Mouse (Mus musculus) midbrain, embryonic 11.5 days (tissue): ENCODE results near the gene Art4. TPM values are rescaled to one million over a fixed set of nuclear protein-coding genes. Genes with fewer than 3 reads are reported as not detected.

Source experiments
- ATAC-seq: fragments of 200-750 bp; cut with Nextera tagmentation; 2 replicates; pipeline ENCODE4 v1.8.0; 2017; ENCODE audit warnings: moderate TSS enrichment, moderate library complexity; ENCODE audit not compliant: low FRiP score
- DNase-seq: peaks from one replicate; pipeline ENCODE4 v3.0.0; 2015; ENCODE audit warnings: low spot score; ENCODE audit errors: missing footprints
- H3K27ac ChIP-seq: fragments of 300-500 bp; sonication (generic); 2 replicates; pipeline ENCODE4 v1.5.1; 2014; ENCODE audit warnings: low read depth, low read length
- H3K27me3 ChIP-seq: fragments of 300-500 bp; sonication (generic); 2 replicates; pipeline ENCODE4 v1.6.1; 2014; ENCODE audit warnings: mild to moderate bottlenecking, low read length, moderate library complexity, mixed read lengths; ENCODE audit not compliant: control insufficient read depth, insufficient read depth
- H3K36me3 ChIP-seq: fragments of 300-500 bp; sonication (generic); 2 replicates; pipeline ENCODE4 v1.6.1; 2014; ENCODE audit warnings: mild to moderate bottlenecking, low read length, moderate library complexity, mixed read lengths; ENCODE audit not compliant: control insufficient read depth, insufficient read depth
- H3K4me1 ChIP-seq: fragments of 300-500 bp; sonication (generic); 2 replicates; pipeline ENCODE4 v1.6.1; 2014; ENCODE audit warnings: low read length; ENCODE audit not compliant: control insufficient read depth, insufficient read depth
- H3K4me2 ChIP-seq: fragments of 300-500 bp; sonication (generic); 2 replicates; pipeline ENCODE4 v1.6.1; 2014; ENCODE audit warnings: mild to moderate bottlenecking, moderate library complexity
- H3K4me3 ChIP-seq: fragments of 300-500 bp; sonication (generic); 2 replicates; pipeline ENCODE4 v1.5.1; 2014; ENCODE audit warnings: low read depth, low read length
- H3K9ac ChIP-seq: fragments of 300-500 bp; sonication (generic); 2 replicates; pipeline ENCODE4 v1.6.1; 2014; ENCODE audit warnings: low read length
- H3K9me3 ChIP-seq: fragments of 300-500 bp; sonication (generic); 2 replicates; pipeline ENCODE4 v1.6.1; 2016; ENCODE audit warnings: low read length; ENCODE audit not compliant: control insufficient read depth
- WGBS: fragments of 180-500 bp; shearing (Covaris S2); extraction: QIAGEN DNeasy Blood & Tissue Kit; methylation state at CpG from one replicate; pipeline ENCODE4 v1.1.7; 2014; 5-methylcytosine and 5-hydroxymethylcytosine counted together
- polyA plus RNA-seq: library from polyadenylated mRNA; unstranded; fragments of >200 nt; fragmentation: Nextera tagmentation; extraction: Ambion mirVana; gene quantifications from 2 replicates; pipeline ENCODE4 v1.2.1, GENCODE M21; 2014

The Art4 gene
- polyA plus RNA-seq, 1 experiment from 2014 or later, result 0.90 TPM

- no peak for DNase-seq
Measured at GRCm38 (mm10) chr6:136856071-136856636, 1.4 kb downstream of the Art4 start.

GRCm38 (mm10) chr6:136855183-136855582 is 2.4 kb downstream of the Art4 start:
- ATAC-seq (no peak), DNase-seq (no peak)
- no peaks in the 10 kb centered on the region for H3K27me3 ChIP-seq
- H3K4me2 ChIP-seq, result no peak overlapping the region
- no peaks in the 10 kb centered on the region for H3K9me3 ChIP-seq
- H3K27ac ChIP-seq, result no peak overlapping the region
- 66% methylated on average over 2 of the region's 2 CpGs for WGBS
- no peak overlapping the region for H3K9ac ChIP-seq
- H3K4me1 ChIP-seq, result no peaks in the 10 kb centered on the region
- H3K36me3 ChIP-seq, result no peaks in the 10 kb centered on the region
- no peak overlapping the region for H3K4me3 ChIP-seq

More at GRCm38 (mm10) chr6:136856071-136856636, 1.4 kb downstream of the Art4 start:
- Histone ChIP-seq H3K4me3 (no peak overlapping the region), H3K27ac (no peak overlapping the region), H3K9me3 (no peaks in the 10 kb centered on the region), H3K27me3 (no peaks in the 10 kb centered on the region), H3K36me3 (no peaks in the 10 kb centered on the region), H3K9ac (no peak overlapping the region), H3K4me1 (no peaks in the 10 kb centered on the region), H3K4me2 (no peak overlapping the region)
- ATAC-seq, result no peak
- 76% methylated on average over 14 of the region's 14 CpGs for WGBS

- Histone ChIP-seq H3K27me3 (no peaks in the 10 kb centered on the region), H3K4me2 (no peak overlapping the region), H3K9me3 (no peaks in the 10 kb centered on the region), H3K4me3 (no peak overlapping the region), H3K9ac (no peak overlapping the region), H3K36me3 (no peaks in the 10 kb centered on the region), H3K4me1 (no peaks in the 10 kb centered on the region), H3K27ac (no peak overlapping the region)
- DNase-seq (peak; percentile 35), ATAC-seq (no peak)
- 92% methylated on average over 11 of the region's 11 CpGs for WGBS
Measured at GRCm38 (mm10) chr6:136854361-136854781, 3.2 kb downstream of the Art4 start.

- Histone ChIP-seq H3K4me1 (no peaks in the 10 kb centered on the region), H3K27me3 (no peaks in the 10 kb centered on the region), H3K4me2 (no peak overlapping the region), H3K9me3 (no peaks in the 10 kb centered on the region), H3K27ac (no peak overlapping the region), H3K36me3 (no peaks in the 10 kb centered on the region), H3K4me3 (no peak overlapping the region), H3K9ac (no peak overlapping the region)
- 57% methylated on average over 3 of the region's 3 CpGs for WGBS
- ATAC-seq (no peak), DNase-seq (peak; percentile 80)
Measured at GRCm38 (mm10) chr6:136852762-136853161, 4.8 kb downstream of the Art4 start.

GRCm38 (mm10) chr6:136852348-136852747 is 5.2 kb downstream of the Art4 start:
- no peaks in the 10 kb centered on the region for H3K27me3 ChIP-seq
- H3K9me3 ChIP-seq, result no peaks in the 10 kb centered on the region
- H3K4me3 ChIP-seq, result no peak overlapping the region
- DNase-seq (no peak), ATAC-seq (no peak)
- H3K9ac ChIP-seq, result no peak overlapping the region
- no peaks in the 10 kb centered on the region for H3K4me1 ChIP-seq
- WGBS, result 92% methylated on average over 4 of the region's 4 CpGs
- H3K27ac ChIP-seq, result no peak overlapping the region
- no peak overlapping the region for H3K4me2 ChIP-seq
- H3K36me3 ChIP-seq, result no peaks in the 10 kb centered on the region

- H3K4me1 ChIP-seq, result no peaks in the 10 kb centered on the region
- no peak overlapping the region for H3K27ac ChIP-seq
- no peaks in the 10 kb centered on the region for H3K36me3 ChIP-seq
- 78% methylated on average over 6 of the region's 6 CpGs for WGBS
- H3K27me3 ChIP-seq, result no peaks in the 10 kb centered on the region
- no peak overlapping the region for H3K9ac ChIP-seq
- no peaks in the 10 kb centered on the region for H3K9me3 ChIP-seq
- H3K4me3 ChIP-seq, result no peak overlapping the region
- no peak for ATAC-seq
- DNase-seq, result peak; percentile 75
- H3K4me2 ChIP-seq, result no peak overlapping the region
Measured at GRCm38 (mm10) chr6:136850267-136850666, 7.3 kb downstream of the Art4 start.

GRCm38 (mm10) chr6:136848971-136849370 is 8.6 kb downstream of the Art4 start:
- H3K27me3 ChIP-seq, result no peaks in the 10 kb centered on the region
- 89% methylated on average over 5 of the region's 5 CpGs for WGBS
- no peaks in the 10 kb centered on the region for H3K36me3 ChIP-seq
- H3K4me1 ChIP-seq, result no peaks in the 10 kb centered on the region
- ATAC-seq (no peak), DNase-seq (no peak)
- no peak overlapping the region for H3K27ac ChIP-seq
- no peak overlapping the region for H3K4me3 ChIP-seq
- no peak overlapping the region for H3K4me2 ChIP-seq
- no peak overlapping the region for H3K9ac ChIP-seq
- H3K9me3 ChIP-seq, result no peaks in the 10 kb centered on the region

GRCm38 (mm10) chr6:136848399-136848798 is 9.1 kb downstream of the Art4 start:
- H3K27ac ChIP-seq, result no peak overlapping the region
- WGBS, result 92% methylated on average over 8 of the region's 8 CpGs
- ATAC-seq, result no peak

GRCm38 (mm10) chr6:136847790-136848189 is 9.7 kb downstream of the Art4 start:
- no peaks in the 10 kb centered on the region for H3K27me3 ChIP-seq
- no peak overlapping the region for H3K9ac ChIP-seq
- H3K4me2 ChIP-seq, result no peak overlapping the region
- WGBS, result 28% methylated on average over 2 of the region's 2 CpGs
- no peaks in the 10 kb centered on the region for H3K36me3 ChIP-seq
- H3K4me1 ChIP-seq, result no peaks in the 10 kb centered on the region
- ATAC-seq (no peak), DNase-seq (peak; percentile 86)
- H3K4me3 ChIP-seq, result no peak overlapping the region
- H3K27ac ChIP-seq, result no peak overlapping the region
- no peaks in the 10 kb centered on the region for H3K9me3 ChIP-seq

More at GRCm38 (mm10) chr6:136848399-136848798, 9.1 kb downstream of the Art4 start:
- Histone ChIP-seq H3K9ac (no peak overlapping the region), H3K27me3 (no peaks in the 10 kb centered on the region), H3K4me3 (no peak overlapping the region), H3K4me1 (no peaks in the 10 kb centered on the region), H3K4me2 (no peak overlapping the region), H3K36me3 (no peaks in the 10 kb centered on the region), H3K9me3 (no peaks in the 10 kb centered on the region)
- DNase-seq, result no peak
